Mouse (Mus musculus) urinary bladder, adult 2 months (tissue): Measurements from ENCODE around the gene Rpa1. TPM values are rescaled to one million over a fixed set of nuclear protein-coding genes. Genes with fewer than 3 reads are reported as not detected.
A peak's percentile ranks its signal among the peaks of the same experiment; 100 is the strongest.

Experiments used
- DNase-seq: peaks from one replicate; pipeline ENCODE4 v3.0.0; 2022; ENCODE audit warnings: low spot score
- polyA plus RNA-seq: library from polyadenylated mRNA; depleted of rRNA; stranded (reverse); fragments of >200 nt; gene quantifications from 2 replicates; pipeline ENCODE4 v1.2.3, GENCODE M21; 2012; rRNA removed

The Rpa1 gene
- polyA plus RNA-seq, 1 experiment, result 55.4 TPM

DNA sequence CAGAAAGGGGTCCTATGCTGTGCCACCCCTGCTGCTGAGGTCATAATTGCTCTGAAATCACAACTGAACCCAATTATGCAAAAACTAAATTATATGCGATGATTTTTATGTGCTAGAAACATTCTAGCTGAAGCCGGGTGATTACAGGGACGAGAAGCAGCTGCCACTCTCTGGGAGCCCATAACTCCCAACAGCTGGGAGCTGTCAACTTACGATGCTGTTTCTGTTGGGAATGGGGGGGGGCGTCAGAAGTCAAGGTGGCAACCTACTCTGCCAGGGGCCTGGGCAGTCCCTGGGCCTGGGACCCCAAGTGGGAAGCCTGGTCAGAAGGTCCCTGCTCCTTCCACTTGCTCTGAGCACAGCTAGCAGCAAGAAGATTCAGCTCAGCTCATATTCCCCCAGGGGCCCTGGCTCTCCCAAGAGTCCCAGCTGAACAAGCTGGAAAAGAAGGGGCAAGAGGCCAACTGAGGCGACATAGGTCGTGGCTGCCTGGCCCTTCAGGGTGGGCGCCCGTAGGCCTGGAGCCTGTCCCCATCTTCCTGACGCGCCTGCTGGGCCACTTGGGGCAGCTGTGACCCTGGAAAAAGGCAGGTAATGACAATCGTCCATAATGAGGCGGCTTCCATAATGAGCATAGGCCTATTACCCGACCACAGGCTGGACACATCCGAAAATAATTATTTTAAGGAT lies 84.7 kb downstream of the Rpa1 start:
- peak; percentile 17 for DNase-seq

DNA sequence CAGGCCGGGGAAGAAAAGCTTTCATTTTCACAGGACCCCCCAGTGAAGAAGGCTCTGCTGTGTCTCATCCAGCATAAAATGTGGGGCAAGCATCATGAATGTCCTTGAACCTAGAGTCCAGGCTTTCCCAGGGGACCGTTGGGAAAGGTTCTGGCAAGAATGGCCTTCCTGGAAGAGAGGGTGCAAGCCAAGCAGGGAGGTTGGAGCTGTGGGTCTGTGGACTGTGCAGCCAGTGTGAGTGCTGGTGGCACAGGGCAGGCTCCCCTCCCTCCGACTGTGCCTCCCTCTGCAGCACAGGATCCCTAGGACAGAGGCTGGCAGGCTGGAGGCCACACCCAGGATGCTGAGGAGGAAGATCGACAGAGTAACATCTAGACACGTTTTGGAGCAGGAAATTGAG lies 85.3 kb downstream of the Rpa1 start:
- no peak for DNase-seq

DNA sequence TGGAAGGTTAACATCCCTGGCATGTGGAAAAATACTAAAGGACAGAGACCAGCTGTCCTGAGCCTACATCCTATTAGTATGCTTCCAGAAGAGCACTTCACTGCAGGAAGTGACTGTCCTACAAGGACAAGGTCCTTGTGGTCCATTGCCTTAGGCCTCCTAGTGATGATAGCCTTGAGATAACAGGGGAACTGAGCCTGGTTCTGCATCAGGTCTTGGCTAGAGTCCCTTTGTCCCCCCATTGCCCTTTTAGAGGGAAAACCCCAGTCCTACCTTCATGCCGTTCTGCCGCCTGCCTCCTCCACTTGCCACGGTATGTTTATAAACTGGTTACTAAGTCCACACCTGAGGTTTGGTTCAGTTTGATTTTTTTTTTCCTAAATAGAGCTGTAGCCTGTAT lies 85.9 kb downstream of the Rpa1 start:
- no peak for DNase-seq

DNA sequence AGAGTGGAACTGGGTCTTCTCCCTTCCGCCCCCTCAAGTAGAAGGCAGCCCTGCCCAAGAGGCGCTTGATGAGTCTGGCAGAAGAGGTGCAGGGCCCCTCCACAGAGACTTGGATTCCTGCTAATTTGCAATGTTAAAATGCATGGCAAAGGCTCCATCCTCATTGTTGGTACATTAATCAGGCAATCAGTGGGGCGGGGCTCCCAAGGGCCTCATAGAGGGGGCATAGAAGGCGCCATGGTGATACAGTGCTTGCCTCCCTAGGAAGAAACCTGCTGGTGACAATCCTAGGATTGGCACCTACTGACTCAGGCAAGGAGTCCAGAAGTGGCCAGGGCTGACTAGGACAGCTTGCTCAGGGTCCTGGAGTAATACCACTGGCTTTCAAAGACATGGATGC lies 86.4 kb downstream of the Rpa1 start:
- no peak for DNase-seq

DNA sequence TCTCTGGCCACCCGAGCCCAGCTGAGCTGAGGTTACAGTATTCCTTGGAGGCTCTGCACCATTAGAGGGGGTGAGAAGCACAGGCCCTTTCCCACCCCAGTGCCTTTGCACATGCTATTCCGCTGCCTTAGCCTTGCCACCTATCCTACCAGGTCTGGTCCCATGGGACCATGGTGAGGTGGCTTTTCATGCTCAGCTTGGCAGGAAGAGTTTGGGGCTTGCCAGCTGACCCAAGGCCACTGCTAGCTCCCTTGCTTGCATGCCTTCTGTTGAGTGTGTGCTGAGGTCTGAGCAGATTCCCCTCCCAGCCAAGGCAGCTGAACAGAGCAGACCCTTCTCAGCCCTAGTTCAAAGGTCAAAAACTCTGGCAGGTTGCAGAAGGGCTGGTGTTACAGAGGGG lies 87.1 kb downstream of the Rpa1 start:
- DNase-seq, result no peak

DNA sequence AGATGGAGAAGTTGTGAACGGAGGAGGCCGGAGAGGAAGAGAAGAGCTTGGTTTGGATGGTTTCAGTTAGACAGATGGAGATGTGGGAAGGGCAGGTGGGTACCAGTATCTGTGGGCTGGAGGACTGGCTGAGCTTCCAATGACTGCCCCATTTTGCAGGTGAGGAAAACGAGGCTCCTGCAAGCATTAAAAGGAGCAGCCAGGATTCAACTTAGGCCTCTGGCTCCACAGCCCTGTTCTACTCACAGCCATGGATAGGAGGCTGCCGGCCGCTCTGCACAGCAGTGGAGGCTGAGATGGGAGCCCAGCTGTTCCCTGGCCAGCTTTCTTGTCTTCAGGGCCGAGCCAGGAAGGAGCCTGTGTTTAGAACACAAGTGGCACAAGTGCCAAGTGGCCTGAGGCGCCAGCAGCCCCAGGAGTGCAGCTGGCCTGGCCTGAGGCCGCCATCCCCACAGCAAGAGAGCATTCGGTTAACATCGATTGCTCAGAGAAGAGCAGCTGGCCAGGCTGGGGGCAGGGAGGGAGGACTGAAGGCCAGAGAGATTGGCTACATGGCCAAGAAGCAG lies 88.0 kb downstream of the Rpa1 start:
- DNase-seq, result no peak

DNA sequence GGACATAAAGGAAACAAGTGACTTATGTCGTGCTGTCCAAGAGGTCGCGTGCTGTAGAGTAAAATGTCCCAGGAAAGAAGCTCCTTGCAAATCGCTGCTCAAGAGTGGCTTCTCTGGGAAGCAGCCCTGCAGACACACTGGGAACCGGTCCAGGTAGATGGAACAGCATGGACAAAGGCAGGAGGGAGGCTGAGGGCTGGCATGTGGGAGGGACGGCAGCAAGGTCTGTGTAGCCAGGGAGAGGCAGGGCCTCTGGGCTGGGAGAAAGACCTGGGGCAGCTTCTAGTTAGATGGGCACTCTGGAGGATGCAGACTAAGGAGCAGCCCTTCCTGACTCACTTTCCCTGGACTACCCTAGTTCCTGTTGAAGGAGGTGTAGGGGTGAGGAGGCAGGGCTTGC lies 88.7 kb downstream of the Rpa1 start:
- DNase-seq, result no peak

DNA sequence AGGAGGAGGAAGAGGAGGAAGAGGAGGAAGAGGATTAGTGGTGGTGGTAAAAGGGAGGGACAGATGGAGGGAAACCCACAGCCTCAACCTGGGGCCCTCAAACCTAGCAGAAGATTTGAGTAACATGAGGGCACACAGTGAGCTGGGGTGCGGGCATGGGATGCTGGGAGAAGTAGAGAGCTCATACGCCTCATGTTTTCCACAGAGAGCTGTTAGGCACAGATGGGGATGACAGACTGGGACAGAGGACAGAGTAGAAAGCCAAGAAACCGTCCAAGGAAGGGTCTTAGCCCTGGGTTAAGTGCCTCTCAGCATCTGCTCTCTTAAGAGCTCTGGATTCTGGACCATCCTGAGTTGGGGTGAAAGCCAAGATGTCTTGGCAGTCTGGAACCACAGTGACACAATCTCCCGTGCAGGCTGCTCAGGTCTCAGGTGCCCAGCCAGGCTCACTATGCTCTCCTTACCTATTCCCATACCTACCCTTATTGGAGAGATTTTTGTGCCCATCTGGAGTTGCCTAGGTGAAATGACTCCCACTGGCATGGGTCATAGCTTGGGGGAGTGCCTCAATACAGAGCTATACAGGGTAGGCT lies 91.0 kb downstream of the Rpa1 start:
- DNase-seq, result no peak

DNA sequence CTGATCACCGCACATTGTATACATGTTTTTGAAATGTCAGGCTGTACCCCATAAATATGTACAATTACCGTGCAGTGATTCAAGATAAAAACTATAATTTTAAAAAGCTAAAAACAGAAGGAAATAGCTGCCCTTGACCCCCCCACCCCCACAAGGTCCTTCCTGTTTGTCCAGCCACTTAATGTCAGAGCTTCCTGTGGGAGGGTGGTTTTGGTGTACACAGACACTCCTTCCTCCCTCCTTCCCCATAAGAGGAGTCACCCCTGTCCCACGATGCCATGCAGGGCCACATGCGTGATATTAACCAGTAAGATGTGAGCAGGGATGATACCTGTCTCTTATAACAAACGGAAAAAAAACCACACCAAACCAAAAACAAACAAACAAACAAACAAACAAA lies 92.8 kb downstream of the Rpa1 start:
- no peak for DNase-seq

DNA sequence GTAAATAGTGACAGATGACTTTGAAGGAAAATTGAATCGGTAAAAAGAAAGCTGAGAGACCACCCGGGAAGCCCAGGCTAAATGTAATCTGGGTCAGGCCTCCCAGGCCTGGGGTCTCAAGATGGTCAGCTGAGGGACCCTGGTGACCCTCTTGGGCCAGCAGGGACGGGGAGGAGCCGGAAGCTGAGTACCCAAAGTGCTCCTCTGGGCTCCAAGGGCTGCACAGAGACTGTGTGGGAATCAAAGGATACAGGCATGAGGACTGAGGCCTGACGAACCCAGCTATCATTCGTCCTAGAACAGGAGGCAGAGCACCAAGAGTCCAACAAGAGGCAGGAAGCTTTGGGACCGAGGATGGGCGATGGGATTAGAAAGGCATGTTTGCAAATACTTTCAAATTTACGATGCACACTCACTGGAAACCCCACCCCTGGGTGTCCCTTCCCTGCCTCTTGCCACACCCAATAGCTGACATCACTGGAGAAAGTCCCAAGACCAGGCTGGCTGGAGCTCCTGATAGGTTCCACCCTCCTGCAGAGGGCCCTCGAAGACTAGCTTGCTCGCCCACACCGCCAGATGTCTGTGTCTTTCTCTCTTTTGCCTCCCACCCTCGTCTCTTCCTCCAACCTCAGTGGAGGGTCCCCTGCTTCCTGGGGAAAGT lies 93.7 kb downstream of the Rpa1 start:
- DNase-seq, result no peak

DNA sequence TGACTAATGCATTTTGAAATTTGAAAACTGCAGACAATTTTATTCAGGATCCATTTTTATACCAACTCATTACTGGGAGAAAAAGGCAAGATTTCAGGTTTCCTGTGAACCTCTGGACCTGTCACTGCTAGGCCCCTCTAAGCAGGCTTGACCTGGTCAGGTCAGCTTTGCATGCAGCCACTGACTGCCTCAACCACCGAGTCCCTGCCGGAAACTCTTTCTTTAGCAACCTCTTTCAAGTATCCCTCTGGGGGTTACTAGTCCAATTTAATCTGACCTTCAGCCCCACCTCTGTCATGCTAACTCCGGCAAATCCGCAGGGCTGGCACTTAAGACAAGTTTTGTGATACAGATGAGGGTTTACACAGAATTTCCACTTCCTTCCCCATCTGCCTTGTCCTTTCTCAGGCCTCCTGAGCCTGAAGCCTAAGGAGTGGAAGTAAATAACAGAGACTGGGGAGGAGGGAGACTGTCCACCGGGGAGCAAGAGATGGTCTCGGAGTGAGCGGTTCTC lies 96.5 kb downstream of the Rpa1 start:
- no peak for DNase-seq

DNA sequence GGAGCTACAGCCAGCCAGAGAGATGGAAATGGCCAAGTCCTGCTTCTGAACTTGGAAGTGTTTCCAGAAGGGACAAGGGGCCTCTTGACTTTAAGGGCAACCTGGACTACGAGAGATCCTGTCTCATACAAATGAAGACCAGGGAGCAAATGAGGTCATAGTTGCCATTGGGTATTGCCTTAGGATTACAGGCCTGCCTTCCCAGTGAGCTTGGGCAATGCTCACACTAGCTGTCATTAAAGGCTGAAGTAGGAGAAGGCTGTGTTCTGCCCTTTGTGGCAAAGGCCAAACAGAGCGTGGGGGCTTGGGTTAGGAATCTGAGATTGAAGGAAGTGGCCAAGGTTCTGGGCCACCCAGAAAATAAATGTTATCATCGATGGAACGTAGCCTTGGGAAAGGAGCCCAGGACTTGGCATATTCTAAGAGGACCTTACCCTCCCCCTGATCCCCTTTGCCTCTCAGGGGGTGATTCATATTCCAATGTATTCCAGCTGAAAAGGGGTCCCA lies 97.1 kb downstream of the Rpa1 start:
- DNase-seq, result no peak

DNA sequence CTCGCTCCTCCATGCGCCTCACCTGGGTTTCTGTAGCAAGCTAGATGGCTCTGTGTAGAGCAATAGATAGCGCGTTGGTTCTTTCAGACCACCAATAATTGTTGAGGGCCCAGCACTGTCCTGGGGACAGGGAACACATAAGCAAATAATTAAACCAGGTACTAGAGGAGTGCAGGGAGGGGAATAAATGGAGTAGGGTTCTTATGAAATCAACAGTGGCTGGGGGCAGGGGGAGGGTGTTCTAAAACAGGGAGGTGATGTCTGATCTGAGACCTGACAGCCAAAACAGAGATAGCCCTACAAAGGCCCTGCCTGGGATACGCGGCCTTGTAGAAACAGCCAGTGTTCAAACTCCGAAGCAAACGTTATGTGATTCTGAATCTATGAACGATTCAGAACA lies 98.5 kb downstream of the Rpa1 start:
- DNase-seq, result no peak

Other genes starting within 250 kb of the Rpa1 start
- 16.9 and 20.7 TPM in 2 replicates for gene Hic1, start 178.8 kb downstream of the Rpa1 start, polyA plus RNA-seq
- 16.0 and 19.9 TPM in 2 replicates for gene Ovca2, start 169.5 kb downstream of the Rpa1 start, polyA plus RNA-seq
- gene Dph1, start 157.1 kb downstream of the Rpa1 start, polyA plus RNA-seq, result 20.1 and 26.6 TPM in 2 replicates
- gene Rtn4rl1, start 154.5 kb downstream of the Rpa1 start, polyA plus RNA-seq, result 23.3 and 34.8 TPM in 2 replicates
- gene Smyd4, start 109 bp upstream of the Rpa1 start, polyA plus RNA-seq, result 6.7 and 6.8 TPM in 2 replicates
- gene Serpinf1, start 74.4 kb upstream of the Rpa1 start, polyA plus RNA-seq, result 85.3 and 147 TPM in 2 replicates
- 0.07 and 0.14 TPM in 2 replicates for gene Serpinf2, start 91.3 kb upstream of the Rpa1 start, polyA plus RNA-seq
- 8.5 and 13.0 TPM in 2 replicates for gene Wdr81, start 106.4 kb upstream of the Rpa1 start, polyA plus RNA-seq
- 12.1 and 12.6 TPM in 2 replicates for gene Tlcd2, start 113.4 kb upstream of the Rpa1 start, polyA plus RNA-seq
- 75.7 and 79.3 TPM in 2 replicates for gene Prpf8, start 138.5 kb upstream of the Rpa1 start, polyA plus RNA-seq
- gene Rilp, start 161.8 kb upstream of the Rpa1 start, polyA plus RNA-seq, result 6.4 and 7.2 TPM in 2 replicates
- gene Scarf1, start 165.2 kb upstream of the Rpa1 start, polyA plus RNA-seq, result 4.9 and 6.4 TPM in 2 replicates
- 11.3 and 12.5 TPM in 2 replicates for gene Slc43a2, start 183.4 kb upstream of the Rpa1 start, polyA plus RNA-seq
- gene Pitpna, start 239.8 kb upstream of the Rpa1 start, polyA plus RNA-seq, result 148 and 178 TPM in 2 replicates